Mouse (Mus musculus) cerebellum, adult 2 months (tissue): ENCODE data around the gene C5ar1.

ENCODE experiments used
- CTCF ChIP-seq: fragments of 200-500 bp; IDR thresholded peaks from 2 replicates; pipeline ENCODE4 v1.5.1; 2011; ENCODE audit warnings: low read depth, mild to moderate bottlenecking, control low read depth, low read length, moderate library complexity, borderline replicate concordance; ENCODE audit not compliant: insufficient read depth
- POLR2A ChIP-seq: fragments of 200-500 bp; IDR thresholded peaks from 2 replicates; pipeline ENCODE4 v1.6.1; 2011; ENCODE audit warnings: low read length, control low read depth, borderline replicate concordance; ENCODE audit not compliant: insufficient read depth

DNA sequence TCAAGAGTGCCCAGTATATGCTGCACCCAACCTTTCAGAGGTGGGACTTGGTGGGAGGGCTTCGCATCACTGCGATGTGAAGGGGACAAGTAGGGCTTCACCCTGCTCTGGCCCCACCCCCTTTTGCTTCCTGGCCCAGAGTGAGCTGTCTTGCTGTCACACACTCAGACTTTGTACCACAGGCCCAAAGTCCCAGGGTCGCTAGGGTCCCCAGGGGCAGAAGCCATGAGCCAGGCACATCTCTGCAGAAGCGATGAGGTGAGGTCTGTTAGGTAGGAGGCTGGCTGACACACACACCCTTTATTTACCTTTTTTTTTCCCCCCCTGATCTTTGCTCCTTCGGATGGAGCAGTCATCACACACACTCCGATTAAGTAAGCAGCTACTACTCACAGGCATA is 46.1 kb downstream of the C5ar1 start:
- TF ChIP-seq POLR2A (no peak), CTCF (no peak)
